Mouse (Mus musculus) testis, adult 2 months (tissue): ENCODE data around the gene Zmym1.

ENCODE experiments used
- CTCF ChIP-seq: fragments of 200-500 bp; IDR thresholded peaks from 2 replicates; pipeline ENCODE4 v1.5.1; 2012; ENCODE audit warnings: low read depth, mild to moderate bottlenecking, inconsistent platforms, low read length, moderate library complexity; ENCODE audit not compliant: control insufficient read depth, insufficient read depth, insufficient replicate concordance
- POLR2A ChIP-seq: fragments of 200-500 bp; IDR thresholded peaks from 2 replicates; pipeline ENCODE4 v1.6.1; 2012; ENCODE audit warnings: low read depth, mild to moderate bottlenecking, inconsistent platforms, low read length, moderate library complexity; ENCODE audit not compliant: control insufficient read depth

GRCm38 (mm10) chr4:127027228-127028190 is 33.4 kb downstream of the Zmym1 start:
- TF ChIP-seq CTCF (no peak), POLR2A (no peak)
